In the genomic region with DNA sequence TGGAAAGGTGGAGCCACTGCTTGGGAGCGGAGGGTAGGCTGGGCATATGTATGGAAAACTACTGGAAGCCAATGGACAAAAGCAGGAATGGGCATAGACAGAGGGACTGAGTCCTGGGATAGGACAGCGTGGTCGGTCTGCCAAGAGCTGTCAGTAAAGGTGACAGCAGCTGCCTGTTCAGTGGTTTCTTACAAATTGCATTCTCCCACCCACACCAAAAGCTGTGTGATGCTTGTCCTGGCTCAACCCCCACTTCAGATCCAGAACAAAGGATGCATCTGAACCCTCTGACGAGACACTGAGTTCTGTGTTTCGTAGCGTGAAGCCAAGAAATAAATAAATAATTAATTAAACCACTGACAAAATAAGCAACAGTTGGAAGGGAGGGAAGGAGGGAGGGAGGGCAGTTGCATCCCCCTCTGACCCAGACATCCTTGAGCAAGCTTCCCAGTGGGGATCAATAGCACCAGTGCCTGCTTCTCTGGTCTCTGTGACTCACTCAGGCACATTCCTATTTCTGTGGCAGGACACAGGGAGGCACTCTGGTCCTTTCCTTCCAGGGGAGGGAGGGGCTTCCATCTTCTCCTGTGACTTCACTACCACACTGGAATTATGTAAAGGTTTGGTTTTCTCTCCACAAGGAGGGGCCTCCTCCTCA, we compare ENCODE assay signal across 7 mouse cellular contexts. TPM values are rescaled to one million over a fixed set of nuclear protein-coding genes. Genes with fewer than 3 reads are reported as not detected.
DNase-seq lines count a peak whose midpoint lies in the region; ATAC-seq lines count a peak whose summit lies in the region.

No protein-coding gene starts in this region.

- WGBS in forebrain, embryonic 15.5 days = 19% methylated on average over 6 of the region's 6 CpGs
- WGBS in neural tube, embryonic 12.5 days = 59% methylated on average over 6 of the region's 6 CpGs

- no peak overlapping the region for H3K9ac ChIP-seq in forebrain, embryonic 15.5 days (replicated peaks)
- no peak overlapping the region for H3K9ac ChIP-seq in neural tube, embryonic 12.5 days

- no peaks in the 10 kb centered on the region for H3K36me3 ChIP-seq in forebrain, embryonic 15.5 days
- H3K36me3 ChIP-seq in neural tube, embryonic 12.5 days = no peaks in the 10 kb centered on the region

- H3K4me3 ChIP-seq in forebrain, embryonic 15.5 days = no peak overlapping the region
- no peak overlapping the region for H3K4me3 ChIP-seq in neural tube, embryonic 12.5 days

- H3K4me2 ChIP-seq in forebrain, embryonic 15.5 days (replicated peaks) = peak overlapping the region; percentile 16
- H3K4me2 ChIP-seq in neural tube, embryonic 12.5 days (replicated peaks) = no peak overlapping the region

- H3K9me3 ChIP-seq in forebrain, embryonic 15.5 days = no peaks in the 10 kb centered on the region
- H3K9me3 ChIP-seq in neural tube, embryonic 12.5 days = no peaks in the 10 kb centered on the region

- peak; percentile 84 for ATAC-seq in forebrain, embryonic 15.5 days (replicated peaks)
- ATAC-seq in neural tube, embryonic 12.5 days (ENCODE audit: low FRiP score, low read depth) = peak; percentile 68; the same call in 1 of the 2 replicates
- no peak for ATAC-seq in CD4-positive, CD25-positive, alpha-beta regulatory T cell, adult 4 months

- peak overlapping the region; percentile 25; the same call in 1 of the 2 replicates for H3K27ac ChIP-seq in forebrain, embryonic 15.5 days (replicated peaks)
- no peak overlapping the region for H3K27ac ChIP-seq in neural tube, embryonic 12.5 days

- peak; percentile 61 for DNase-seq in right cerebral cortex, adult 18-20 months
- no peak for DNase-seq in right cerebral cortex, postnatal 14 days
- peak; percentile 46 to 60 for DNase-seq in layer of hippocampus, postnatal 10 days (ENCODE audit: low spot score in 2 of 2)
- no peak for DNase-seq in thymus, postnatal 10 days (ENCODE audit: low spot score in 2 of 2)

- peaks cover 17% of the 10 kb centered on the region for H3K4me1 ChIP-seq in forebrain, embryonic 15.5 days
- H3K4me1 ChIP-seq in neural tube, embryonic 12.5 days = 0 out of 2 replicates have a peak, but pooled peaks cover 3% of the 10 kb centered on the region

- no peaks in the 10 kb centered on the region for H3K27me3 ChIP-seq in forebrain, embryonic 15.5 days
- no peaks in the 10 kb centered on the region for H3K27me3 ChIP-seq in neural tube, embryonic 12.5 days (replicated peaks)

RNA-seq across cellular contexts. Expression of a gene that starts 39.0 kb away (rescaled TPM):
- polyA plus RNA-seq in forebrain, embryonic 15.5 days (2015; fragmentation: Nextera tagmentation; extraction: Ambion mirVana) = not detected in 2 replicates
- under 1 TPM; 0.38 to 0.48 TPM for total RNA-seq in layer of hippocampus, postnatal 10 days (2021)
- not detected in 2 replicates for polyA plus RNA-seq in neural tube, embryonic 12.5 days (2016; fragmentation: Nextera tagmentation; extraction: Ambion mirVana)
- not detected for polyA plus RNA-seq in CD4-positive, CD25-positive, alpha-beta regulatory T cell, adult 4 months (2017; shearing (Covaris generic))

Comparison
In these comparisons a context has a peak if more than half of its experiments do, and no peak if none do; other contexts are left out.
1. DNase-seq: peak in right cerebral cortex, adult 18-20 months (single experiment) and layer of hippocampus, postnatal 10 days (2 of 2); none in right cerebral cortex, postnatal 14 days (single experiment) and thymus, postnatal 10 days (0 of 2).